Mouse (Mus musculus): ENCODE results near the gene Bsnd. TPM values are rescaled to one million over a fixed set of nuclear protein-coding genes. Genes with fewer than 3 reads are reported as not detected.

Gene Bsnd
- polyA plus RNA-seq, 1 experiment: not detected

- Histone ChIP-seq H3K27me3 (replicated peaks) (peaks cover 81% of the 10 kb centered on the region), H3K36me3 (replicated peaks; ENCODE audit: low read length) (no peaks in the 10 kb centered on the region), H3K9me3 (peaks cover 12% of the 10 kb centered on the region), H3K4me1 (peaks cover 12% of the 10 kb centered on the region), H3K4me3 (replicated peaks) (no peak overlapping the region)
- no peak for TF ChIP-seq FLI1 (IDR thresholded peaks at IDR 0.05; ENCODE audit: low read length)
- TF ChIP-seq GATA1 (IDR thresholded peaks at IDR 0.05; ENCODE audit: borderline replicate concordance, low read length): no peak
Measured at GRCm38 (mm10) chr4:106462524-106462923, 29.6 kb downstream of the Bsnd start.

GRCm38 (mm10) chr4:106462016-106462415, 30.1 kb downstream of the Bsnd start:
- TF ChIP-seq FLI1 (IDR thresholded peaks at IDR 0.05; ENCODE audit: low read length) (no peak), GATA1 (IDR thresholded peaks at IDR 0.05; ENCODE audit: borderline replicate concordance, low read length) (no peak)

GRCm38 (mm10) chr4:106454541-106454940, 37.5 kb downstream of the Bsnd start:
- no peaks in the 10 kb centered on the region; the same call in 1 of the 2 replicates for H3K4me1 ChIP-seq
- H3K4me3 ChIP-seq (replicated peaks): peak overlapping the region; percentile 44
- H3K9me3 ChIP-seq: peaks cover 10% of the 10 kb centered on the region; the same call in 1 of the 2 replicates
- TF ChIP-seq GATA1 (IDR thresholded peaks at IDR 0.05; ENCODE audit: borderline replicate concordance, low read length) (no peak), FLI1 (IDR thresholded peaks at IDR 0.05; ENCODE audit: low read length) (no peak)
- H3K27me3 ChIP-seq (replicated peaks): peaks cover 72% of the 10 kb centered on the region
- H3K36me3 ChIP-seq (replicated peaks; ENCODE audit: low read length): no peaks in the 10 kb centered on the region

More at GRCm38 (mm10) chr4:106462016-106462415, 30.1 kb downstream of the Bsnd start:
- Histone ChIP-seq H3K36me3 (replicated peaks; ENCODE audit: low read length) (no peaks in the 10 kb centered on the region), H3K4me3 (replicated peaks) (no peak overlapping the region), H3K27me3 (replicated peaks) (peaks cover 83% of the 10 kb centered on the region), H3K4me1 (peaks cover 12% of the 10 kb centered on the region), H3K9me3 (peaks cover 12% of the 10 kb centered on the region)

GRCm38 (mm10) chr4:106453516-106453915, 38.6 kb downstream of the Bsnd start:
- Histone ChIP-seq H3K27me3 (replicated peaks) (peaks cover 68% of the 10 kb centered on the region), H3K36me3 (replicated peaks; ENCODE audit: low read length) (no peaks in the 10 kb centered on the region), H3K4me3 (replicated peaks) (no peak overlapping the region), H3K9me3 (peaks cover 16% of the 10 kb centered on the region), H3K4me1 (no peaks in the 10 kb centered on the region; the same call in 1 of the 2 replicates)
- TF ChIP-seq GATA1 (IDR thresholded peaks at IDR 0.05; ENCODE audit: borderline replicate concordance, low read length): no peak
- TF ChIP-seq FLI1 (IDR thresholded peaks at IDR 0.05; ENCODE audit: low read length): no peak

GRCm38 (mm10) chr4:106453108-106453507, 39.0 kb downstream of the Bsnd start:
- Histone ChIP-seq H3K9me3 (peaks cover 19% of the 10 kb centered on the region), H3K4me1 (no peaks in the 10 kb centered on the region; the same call in 1 of the 2 replicates), H3K27me3 (replicated peaks) (peaks cover 65% of the 10 kb centered on the region), H3K4me3 (replicated peaks) (no peak overlapping the region), H3K36me3 (replicated peaks; ENCODE audit: low read length) (no peaks in the 10 kb centered on the region)
- TF ChIP-seq GATA1 (IDR thresholded peaks at IDR 0.05; ENCODE audit: borderline replicate concordance, low read length): no peak
- no peak for TF ChIP-seq FLI1 (IDR thresholded peaks at IDR 0.05; ENCODE audit: low read length)

- H3K4me3 ChIP-seq (replicated peaks): no peak overlapping the region
- TF ChIP-seq FLI1 (IDR thresholded peaks at IDR 0.05; ENCODE audit: low read length): no peak
- TF ChIP-seq GATA1 (IDR thresholded peaks at IDR 0.05; ENCODE audit: borderline replicate concordance, low read length): no peak
Measured at GRCm38 (mm10) chr4:106452401-106452800, 39.7 kb downstream of the Bsnd start.

GRCm38 (mm10) chr4:106449306-106449705, 42.8 kb downstream of the Bsnd start:
- TF ChIP-seq GATA1 (IDR thresholded peaks at IDR 0.05; ENCODE audit: borderline replicate concordance, low read length) (no peak), FLI1 (IDR thresholded peaks at IDR 0.05; ENCODE audit: low read length) (no peak)
- Histone ChIP-seq H3K4me3 (replicated peaks) (no peak overlapping the region), H3K36me3 (replicated peaks; ENCODE audit: low read length) (peaks cover 3% of the 10 kb centered on the region), H3K9me3 (peaks cover 9% of the 10 kb centered on the region), H3K4me1 (no peaks in the 10 kb centered on the region; the same call in 1 of the 2 replicates), H3K27me3 (replicated peaks) (peaks cover 47% of the 10 kb centered on the region)

More at GRCm38 (mm10) chr4:106452401-106452800, 39.7 kb downstream of the Bsnd start:
- Histone ChIP-seq H3K4me1 (no peaks in the 10 kb centered on the region; the same call in 1 of the 2 replicates), H3K9me3 (peaks cover 19% of the 10 kb centered on the region), H3K27me3 (replicated peaks) (peaks cover 61% of the 10 kb centered on the region), H3K36me3 (replicated peaks; ENCODE audit: low read length) (no peaks in the 10 kb centered on the region)

- TF ChIP-seq FLI1 (IDR thresholded peaks at IDR 0.05; ENCODE audit: low read length) (no peak), GATA1 (IDR thresholded peaks at IDR 0.05; ENCODE audit: borderline replicate concordance, low read length) (no peak)
- H3K27me3 ChIP-seq (replicated peaks): peaks cover 12% of the 10 kb centered on the region
- peaks cover 63% of the 10 kb centered on the region for H3K36me3 ChIP-seq (replicated peaks; ENCODE audit: low read length)
- no peaks in the 10 kb centered on the region for H3K4me1 ChIP-seq
- H3K9me3 ChIP-seq: no peaks in the 10 kb centered on the region
- no peak overlapping the region for H3K4me3 ChIP-seq (replicated peaks)
Measured at GRCm38 (mm10) chr4:106443182-106443581, 48.9 kb downstream of the Bsnd start.

GRCm38 (mm10) chr4:106438763-106439162, 53.3 kb downstream of the Bsnd start:
- Histone ChIP-seq H3K36me3 (replicated peaks; ENCODE audit: low read length) (peaks cover 99% of the 10 kb centered on the region), H3K4me3 (replicated peaks) (no peak overlapping the region), H3K4me1 (no peaks in the 10 kb centered on the region), H3K9me3 (no peaks in the 10 kb centered on the region), H3K27me3 (replicated peaks) (no peaks in the 10 kb centered on the region)
- no peak for TF ChIP-seq GATA1 (IDR thresholded peaks at IDR 0.05; ENCODE audit: borderline replicate concordance, low read length)
- TF ChIP-seq FLI1 (IDR thresholded peaks at IDR 0.05; ENCODE audit: low read length): no peak

- H3K9me3 ChIP-seq: no peaks in the 10 kb centered on the region
- no peaks in the 10 kb centered on the region for H3K4me1 ChIP-seq
- H3K36me3 ChIP-seq (replicated peaks; ENCODE audit: low read length): peaks cover 98% of the 10 kb centered on the region
- TF ChIP-seq FLI1 (IDR thresholded peaks at IDR 0.05; ENCODE audit: low read length): no peak
- no peak for TF ChIP-seq GATA1 (IDR thresholded peaks at IDR 0.05; ENCODE audit: borderline replicate concordance, low read length)
- H3K27me3 ChIP-seq (replicated peaks): no peaks in the 10 kb centered on the region
- H3K4me3 ChIP-seq (replicated peaks): no peak overlapping the region
Measured at GRCm38 (mm10) chr4:106437207-106437606, 54.9 kb downstream of the Bsnd start.

Measured in megakaryocyte, embryonic 14.5 days (primary cell).